Mouse (Mus musculus): ENCODE data around the gene Inpp5f. TPM values are rescaled to one million over a fixed set of nuclear protein-coding genes. Genes with fewer than 3 reads are reported as not detected.

Inpp5f gene
- polyA plus RNA-seq, 1 experiment from 2014 or later: 136 TPM

GRCm38 (mm10) chr7:128728738-128729137, 117.6 kb downstream of the Inpp5f start:
- no peak overlapping the region for H3K4me3 ChIP-seq (replicated peaks)
- no peaks in the 10 kb centered on the region for H3K27me3 ChIP-seq
- H3K36me3 ChIP-seq (replicated peaks): no peaks in the 10 kb centered on the region
- no peak for ATAC-seq (ENCODE audit: low FRiP score)
- H3K27ac ChIP-seq: no peak overlapping the region
- H3K4me2 ChIP-seq: no peak overlapping the region
- H3K9me3 ChIP-seq: no peaks in the 10 kb centered on the region
- no peak overlapping the region for H3K9ac ChIP-seq
- 95% methylated on average over 10 of the region's 10 CpGs for WGBS
- H3K4me1 ChIP-seq: peaks cover 21% of the 10 kb centered on the region

- Histone ChIP-seq H3K9me3 (0 out of 2 replicates have a peak, but pooled peaks cover 4% of the 10 kb centered on the region), H3K4me1 (peaks cover 14% of the 10 kb centered on the region), H3K27ac (0 out of 2 replicates have a peak overlapping the region, but pooled peaks have one; percentile 2), H3K4me3 (replicated peaks) (no peak overlapping the region), H3K27me3 (no peaks in the 10 kb centered on the region), H3K4me2 (no peak overlapping the region), H3K9ac (no peak overlapping the region), H3K36me3 (replicated peaks) (peaks cover 17% of the 10 kb centered on the region)
- ATAC-seq (ENCODE audit: low FRiP score): no peak
- WGBS: 92% methylated on average over 2 of the region's 2 CpGs
Measured at GRCm38 (mm10) chr7:128731585-128731984, 120.5 kb downstream of the Inpp5f start.

GRCm38 (mm10) chr7:128738041-128738440, 126.9 kb downstream of the Inpp5f start:
- no peak overlapping the region for H3K27ac ChIP-seq
- ATAC-seq (ENCODE audit: low FRiP score): no peak
- 87% methylated on average over 5 of the region's 5 CpGs for WGBS
- H3K27me3 ChIP-seq: peaks cover 17% of the 10 kb centered on the region
- peaks cover 21% of the 10 kb centered on the region for H3K4me1 ChIP-seq
- H3K9me3 ChIP-seq: 0 out of 2 replicates have a peak, but pooled peaks cover 4% of the 10 kb centered on the region
- H3K36me3 ChIP-seq (replicated peaks): peaks cover 17% of the 10 kb centered on the region
- H3K9ac ChIP-seq: no peak overlapping the region
- peak overlapping the region; percentile 99 for H3K4me3 ChIP-seq (replicated peaks)
- H3K4me2 ChIP-seq: peak overlapping the region; percentile 95

- Histone ChIP-seq H3K9ac (peak overlapping the region; percentile 98), H3K9me3 (0 out of 2 replicates have a peak, but pooled peaks cover 4% of the 10 kb centered on the region), H3K4me2 (peak overlapping the region; percentile 95), H3K36me3 (replicated peaks) (peaks cover 17% of the 10 kb centered on the region), H3K4me3 (replicated peaks) (peak overlapping the region; percentile 99), H3K27me3 (peaks cover 21% of the 10 kb centered on the region), H3K27ac (no peak overlapping the region), H3K4me1 (peaks cover 21% of the 10 kb centered on the region)
- 2% methylated on average over 15 of the region's 15 CpGs for WGBS
- ATAC-seq (ENCODE audit: low FRiP score): no peak
Measured at GRCm38 (mm10) chr7:128739116-128739461, 128.0 kb downstream of the Inpp5f start.

GRCm38 (mm10) chr7:128739462-128740277, 128.5 kb downstream of the Inpp5f start:
- Histone ChIP-seq H3K27ac (peak overlapping the region; percentile 87), H3K4me3 (replicated peaks) (peak overlapping the region; percentile 99), H3K4me2 (peak overlapping the region; percentile 95), H3K9me3 (0 out of 2 replicates have a peak, but pooled peaks cover 2% of the 10 kb centered on the region), H3K9ac (peak overlapping the region; percentile 98), H3K36me3 (replicated peaks) (peaks cover 12% of the 10 kb centered on the region), H3K27me3 (peaks cover 21% of the 10 kb centered on the region), H3K4me1 (peaks cover 25% of the 10 kb centered on the region)
- WGBS: under 1% methylated on average over 80 of the region's 80 CpGs
- peak; percentile 57 for ATAC-seq (ENCODE audit: low FRiP score)

GRCm38 (mm10) chr7:128740334-128740733, 129.2 kb downstream of the Inpp5f start, which contains the start of gene Mcmbp:
TSS of gene Mcmbp (minus strand) at chr7:128740495.
- H3K4me1 ChIP-seq: peaks cover 27% of the 10 kb centered on the region
- peaks cover 21% of the 10 kb centered on the region for H3K27me3 ChIP-seq
- H3K9me3 ChIP-seq: no peaks in the 10 kb centered on the region
- peak within 1 kb of the TSS; percentile 98 for H3K9ac ChIP-seq
- peak; percentile 86 for ATAC-seq (ENCODE audit: low FRiP score)
- under 1% methylated on average over 34 of the region's 35 CpGs for WGBS
- peak within 1 kb of the TSS; percentile 95 for H3K4me2 ChIP-seq
- peak within 1 kb of the TSS; percentile 99 for H3K4me3 ChIP-seq (replicated peaks)
- H3K36me3 ChIP-seq (replicated peaks): peaks cover 9% of the 10 kb centered on the region
- peak within 1 kb of the TSS; percentile 87 for H3K27ac ChIP-seq

- 63% methylated on average over 2 of the region's 2 CpGs for WGBS
- H3K27ac ChIP-seq: no peak overlapping the region
Measured at GRCm38 (mm10) chr7:128743898-128744297, 132.8 kb downstream of the Inpp5f start.

GRCm38 (mm10) chr7:128744684-128745485, 133.8 kb downstream of the Inpp5f start, which contains the start of gene Sec23ip:
TSS of gene Sec23ip (plus strand) at chr7:128744943.
- Histone ChIP-seq H3K4me2 (peak within 1 kb of the TSS; percentile 95), H3K4me3 (replicated peaks) (peak within 1 kb of the TSS; percentile 91), H3K9me3 (no peaks in the 10 kb centered on the region), H3K36me3 (replicated peaks) (0 out of 2 replicates have a peak, but pooled peaks cover 7% of the 10 kb centered on the region), H3K4me1 (peaks cover 32% of the 10 kb centered on the region), H3K9ac (peak within 1 kb of the TSS; percentile 82), H3K27me3 (peaks cover 21% of the 10 kb centered on the region), H3K27ac (peak within 1 kb of the TSS; percentile 66; the same call in 1 of the 2 replicates)
- under 1% methylated on average over 55 of the region's 55 CpGs for WGBS
- peak; percentile 90 for ATAC-seq (ENCODE audit: low FRiP score)

More at GRCm38 (mm10) chr7:128743898-128744297, 132.8 kb downstream of the Inpp5f start:
- Histone ChIP-seq H3K9me3 (no peaks in the 10 kb centered on the region), H3K4me1 (peaks cover 36% of the 10 kb centered on the region), H3K4me2 (peak overlapping the region; percentile 55), H3K27me3 (peaks cover 21% of the 10 kb centered on the region), H3K4me3 (replicated peaks) (0 out of 2 replicates have a peak overlapping the region, but pooled peaks have one; percentile 91), H3K36me3 (replicated peaks) (0 out of 2 replicates have a peak, but pooled peaks cover 6% of the 10 kb centered on the region), H3K9ac (no peak overlapping the region)
- no peak for ATAC-seq (ENCODE audit: low FRiP score)

Other genes with a start within 250 kb of the Inpp5f start
- gene Rgs10, start 192.6 kb upstream of the Inpp5f start, polyA plus RNA-seq (2016; fragmentation: Nextera tagmentation; extraction: Ambion mirVana): 7.4 and 8.0 TPM in 2 replicates
- 39.5 and 39.9 TPM in 2 replicates for gene Tial1, start 149.6 kb upstream of the Inpp5f start, polyA plus RNA-seq (2016; fragmentation: Nextera tagmentation; extraction: Ambion mirVana)
- 3.0 and 3.6 TPM in 2 replicates for gene Bag3, start 87.7 kb upstream of the Inpp5f start, polyA plus RNA-seq (2016; fragmentation: Nextera tagmentation; extraction: Ambion mirVana)
- 73.3 and 83.0 TPM in 2 replicates for gene Mcmbp, start 129.2 kb downstream of the Inpp5f start, polyA plus RNA-seq (2016; fragmentation: Nextera tagmentation; extraction: Ambion mirVana)
- 43.1 and 45.7 TPM in 2 replicates for gene Sec23ip, start 133.6 kb downstream of the Inpp5f start, polyA plus RNA-seq (2016; fragmentation: Nextera tagmentation; extraction: Ambion mirVana)

All from forebrain, embryonic 12.5 days (tissue).